Mouse (Mus musculus): Measurements from ENCODE around the gene Polg. TPM values are rescaled to one million over a fixed set of nuclear protein-coding genes. Genes with fewer than 3 reads are reported as not detected.

Polg gene
- polyA plus RNA-seq, 1 experiment from 2014 or later = 24.2 TPM

DNA sequence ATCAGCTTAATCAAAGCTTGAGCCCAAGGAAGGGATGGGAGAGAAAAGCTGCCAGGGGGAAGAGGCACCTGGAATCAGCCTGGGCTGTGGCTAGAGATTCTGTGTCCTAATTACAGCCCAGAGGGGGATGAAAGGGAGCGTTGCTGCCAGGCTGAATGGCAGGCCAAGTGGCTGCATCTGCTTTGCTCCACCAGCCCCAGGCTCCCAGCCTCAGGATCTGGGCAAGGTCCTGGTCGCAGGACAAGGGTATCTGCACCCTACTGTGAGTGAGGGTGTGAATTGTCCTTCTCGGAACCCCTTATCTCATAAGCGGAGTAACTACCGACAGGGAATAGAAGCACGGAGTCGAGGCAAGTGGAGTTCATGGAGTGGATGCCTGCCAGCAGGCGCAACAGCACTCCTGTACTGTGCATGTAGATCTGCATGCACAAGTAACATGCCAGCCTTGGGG lies 35.4 kb upstream of the Polg start:
- Histone ChIP-seq H3K27ac (replicated peaks) (peak overlapping the region; percentile 98), H3K27me3 (replicated peaks) (peaks cover 6% of the 10 kb centered on the region; the same call in 1 of the 2 replicates), H3K9ac (replicated peaks) (peak overlapping the region; percentile 97), H3K4me1 (peaks cover 66% of the 10 kb centered on the region), H3K4me2 (peak overlapping the region; percentile 87), H3K9me3 (replicated peaks) (no peaks in the 10 kb centered on the region), H3K36me3 (no peaks in the 10 kb centered on the region), H3K4me3 (replicated peaks) (peak overlapping the region; percentile 74)
- under 1% methylated on average over 8 of the region's 8 CpGs for WGBS
- no peak for ATAC-seq (ENCODE audit: low FRiP score)

DNA sequence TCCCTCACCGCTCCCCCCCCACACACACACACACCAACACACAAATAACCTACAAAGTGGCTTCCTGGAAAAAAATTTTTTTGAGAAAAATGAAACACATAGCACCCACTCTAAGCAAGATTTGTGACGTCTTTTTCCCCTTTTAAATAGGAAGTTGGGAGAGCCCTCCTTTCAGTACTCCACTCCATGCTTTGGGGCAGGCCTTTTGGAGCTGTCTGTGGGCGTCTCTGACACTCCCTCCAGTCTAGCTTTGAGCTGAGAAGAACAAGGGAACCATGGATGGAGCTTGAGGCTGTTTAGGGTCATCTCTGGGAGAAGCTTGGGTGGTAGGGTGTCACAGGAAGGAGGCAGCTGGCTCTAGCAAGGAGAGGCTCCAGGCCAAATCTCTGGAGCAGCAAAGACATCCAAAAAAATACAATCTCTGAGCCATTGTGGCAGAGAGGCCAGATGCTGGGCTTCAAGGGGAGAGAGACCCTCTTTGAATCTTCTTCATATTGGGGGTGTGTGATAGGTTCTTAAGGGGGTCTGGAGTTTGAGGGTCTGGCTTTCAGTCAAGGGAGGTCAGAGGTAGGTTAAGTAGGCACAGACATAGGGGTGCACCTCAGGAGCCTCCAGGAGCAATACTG lies 34.6 kb upstream of the Polg start:
- WGBS = 0% methylated on average over 3 of the region's 3 CpGs

DNA sequence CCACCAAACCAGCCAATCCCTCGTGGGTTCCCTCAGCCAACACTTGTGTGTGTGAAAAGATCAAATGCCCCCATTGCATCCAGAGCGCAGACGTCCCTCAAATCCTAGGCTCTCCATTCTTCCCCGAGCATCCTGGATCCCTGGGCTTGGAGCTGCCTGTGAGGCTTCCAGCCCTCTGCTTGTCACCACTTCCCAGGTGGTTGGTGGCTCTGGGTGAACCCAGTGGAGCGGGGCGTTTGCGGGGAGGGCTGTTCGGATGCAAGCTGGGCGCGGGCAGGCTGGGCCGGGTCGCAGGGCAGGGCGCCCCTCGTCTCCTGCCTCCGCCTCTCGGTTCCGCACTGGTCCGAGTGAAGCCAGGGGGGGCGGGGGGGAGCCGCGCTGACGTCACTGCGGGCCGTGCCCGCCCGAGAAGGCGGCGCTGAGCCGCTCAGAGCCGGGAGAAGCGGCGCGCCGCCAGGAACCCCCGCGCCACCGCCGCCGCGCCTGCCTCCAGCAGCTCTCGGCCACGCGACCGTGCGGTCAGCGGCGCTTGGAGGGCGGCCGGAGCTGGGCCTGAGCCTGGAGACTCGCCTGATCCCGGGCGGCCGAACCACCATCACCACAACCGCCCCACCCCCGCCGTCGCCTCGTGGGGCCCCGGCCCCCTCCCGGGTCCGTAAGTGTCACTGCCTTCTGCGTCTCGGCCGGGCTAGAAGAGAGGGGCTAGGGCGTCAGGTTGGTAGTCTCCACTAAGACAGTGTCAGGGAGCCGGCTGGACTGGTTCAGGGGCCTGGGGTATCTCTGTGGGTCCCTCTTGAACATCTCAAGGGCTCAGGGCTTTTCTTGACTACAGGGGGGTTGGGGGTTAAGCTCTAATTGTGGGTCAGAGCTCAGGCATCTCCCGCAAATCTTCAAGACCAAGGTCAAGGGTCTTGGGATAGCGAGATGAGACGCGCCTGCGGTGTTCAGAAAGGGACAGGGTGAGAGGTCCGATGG lies 33.7 kb upstream of the Polg start:
- Histone ChIP-seq H3K27ac (replicated peaks) (peak overlapping the region; percentile 98), H3K36me3 (no peaks in the 10 kb centered on the region), H3K4me3 (replicated peaks) (peak overlapping the region; percentile 74), H3K4me1 (peaks cover 65% of the 10 kb centered on the region), H3K27me3 (replicated peaks) (peaks cover 4% of the 10 kb centered on the region; the same call in 1 of the 2 replicates), H3K4me2 (peak overlapping the region; percentile 87), H3K9ac (replicated peaks) (peak overlapping the region; percentile 97), H3K9me3 (replicated peaks) (no peaks in the 10 kb centered on the region)
- ATAC-seq (ENCODE audit: low FRiP score) = peak; percentile 77
- under 1% methylated on average over 46 of the region's 72 CpGs for WGBS

More for the DNA sequence above, 34.6 kb upstream of the Polg start:
- Histone ChIP-seq H3K9ac (replicated peaks) (peak overlapping the region; percentile 97), H3K4me1 (peaks cover 67% of the 10 kb centered on the region), H3K4me3 (replicated peaks) (peak overlapping the region; percentile 74), H3K27me3 (replicated peaks) (peaks cover 6% of the 10 kb centered on the region; the same call in 1 of the 2 replicates), H3K27ac (replicated peaks) (peak overlapping the region; percentile 98), H3K9me3 (replicated peaks) (no peaks in the 10 kb centered on the region), H3K36me3 (no peaks in the 10 kb centered on the region), H3K4me2 (peak overlapping the region; percentile 87)
- no peak for ATAC-seq (ENCODE audit: low FRiP score)

DNA sequence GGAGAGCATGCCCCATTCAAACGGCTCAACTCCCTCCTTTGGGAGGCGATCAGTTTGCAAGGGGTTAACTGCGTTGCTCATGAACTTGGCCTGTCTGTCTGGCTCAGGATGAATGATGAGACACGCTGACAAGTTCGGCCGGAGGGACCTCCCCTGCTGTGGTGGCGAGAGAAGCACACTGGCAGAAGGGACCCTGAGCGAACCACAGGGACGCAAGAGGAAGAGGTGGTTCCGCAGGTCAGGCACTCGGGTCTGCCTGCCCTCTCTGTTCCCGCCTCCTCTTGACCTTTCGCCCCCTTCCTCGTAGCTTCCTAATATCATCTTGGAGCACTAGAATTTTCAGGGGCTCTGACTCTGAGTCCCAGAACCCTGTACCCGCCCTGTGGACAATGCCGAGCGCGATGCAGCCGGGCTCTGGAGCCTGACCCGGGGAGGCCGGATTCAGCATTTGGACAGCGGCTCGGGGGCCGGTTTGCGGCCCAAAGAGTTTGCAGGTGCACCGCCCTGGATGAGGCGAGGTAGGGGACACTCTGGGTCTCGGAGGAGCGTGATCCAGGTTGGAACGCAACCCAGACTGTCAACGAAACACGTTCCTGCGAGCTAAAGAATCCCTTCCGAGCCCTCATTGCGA lies 32.9 kb upstream of the Polg start:
- peak overlapping the region; percentile 97 for H3K9ac ChIP-seq (replicated peaks)
- no peaks in the 10 kb centered on the region for H3K36me3 ChIP-seq
- H3K4me3 ChIP-seq (replicated peaks) = peak overlapping the region; percentile 74
- H3K9me3 ChIP-seq (replicated peaks) = no peaks in the 10 kb centered on the region
- peaks cover 61% of the 10 kb centered on the region for H3K4me1 ChIP-seq
- peak overlapping the region; percentile 98 for H3K27ac ChIP-seq (replicated peaks)
- under 1% methylated on average over 35 of the region's 35 CpGs for WGBS
- 0 out of 2 replicates have a peak, but pooled peaks have one; percentile 8 for ATAC-seq (ENCODE audit: low FRiP score)
- peak overlapping the region; percentile 87 for H3K4me2 ChIP-seq
- peaks cover 8% of the 10 kb centered on the region; the same call in 1 of the 2 replicates for H3K27me3 ChIP-seq (replicated peaks)

DNA sequence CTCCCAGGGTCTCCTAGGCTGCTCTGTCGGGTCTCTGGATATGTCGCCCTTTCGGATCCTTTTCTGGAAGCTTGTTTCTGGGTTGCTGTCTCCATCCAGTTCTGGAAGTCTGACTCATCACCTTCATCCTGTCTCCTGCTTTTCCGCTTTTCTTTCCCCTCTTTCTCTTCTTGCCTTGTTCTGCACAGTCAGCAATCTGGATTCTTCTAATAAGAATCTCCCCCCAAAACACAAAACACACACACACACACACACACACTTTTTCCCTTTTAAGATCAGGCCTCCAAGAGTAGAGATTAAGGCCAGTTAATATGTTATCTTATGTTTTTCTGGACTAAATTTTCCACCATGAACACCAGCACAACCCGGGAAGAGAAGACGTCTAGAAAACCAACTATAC lies 32.2 kb upstream of the Polg start:
- Histone ChIP-seq H3K4me2 (peak overlapping the region; percentile 87), H3K4me3 (replicated peaks) (peak overlapping the region; percentile 74; the same call in 1 of the 2 replicates), H3K27me3 (replicated peaks) (peaks cover 8% of the 10 kb centered on the region; the same call in 1 of the 2 replicates), H3K27ac (replicated peaks) (peak overlapping the region; percentile 98), H3K9me3 (replicated peaks) (no peaks in the 10 kb centered on the region), H3K4me1 (peaks cover 59% of the 10 kb centered on the region), H3K36me3 (no peaks in the 10 kb centered on the region), H3K9ac (replicated peaks) (no peak overlapping the region)
- 9% methylated on average over 6 of the region's 6 CpGs for WGBS
- ATAC-seq (ENCODE audit: low FRiP score) = no peak

DNA sequence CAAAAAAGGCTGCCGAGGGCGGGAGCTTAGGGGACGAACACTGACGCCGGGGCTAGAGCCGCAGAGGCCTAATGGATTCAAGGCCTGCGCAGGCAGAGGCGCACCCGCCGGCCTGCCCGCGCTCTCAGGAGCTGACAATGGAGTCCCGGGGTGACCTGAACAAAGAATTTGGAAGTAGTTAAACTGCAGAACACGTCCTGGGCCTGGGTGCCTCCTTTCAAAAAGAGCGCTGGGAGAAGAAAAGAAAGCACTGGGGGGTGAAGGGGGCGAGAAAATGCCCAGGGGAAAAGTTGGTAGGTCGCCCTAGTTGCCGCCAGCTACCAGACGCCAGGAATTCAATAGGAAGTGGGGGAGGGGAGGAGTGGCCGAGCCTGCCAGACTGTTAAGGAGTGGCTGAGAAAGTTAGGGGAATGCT lies 31.5 kb upstream of the Polg start:
- 8% methylated on average over 20 of the region's 20 CpGs for WGBS
- H3K27ac ChIP-seq (replicated peaks) = peak overlapping the region; percentile 98
- no peak overlapping the region for H3K9ac ChIP-seq (replicated peaks)
- no peaks in the 10 kb centered on the region for H3K9me3 ChIP-seq (replicated peaks)
- ATAC-seq (ENCODE audit: low FRiP score) = no peak
- peak overlapping the region; percentile 87 for H3K4me2 ChIP-seq
- H3K4me1 ChIP-seq = peaks cover 53% of the 10 kb centered on the region
- no peaks in the 10 kb centered on the region for H3K36me3 ChIP-seq
- H3K27me3 ChIP-seq (replicated peaks) = peaks cover 8% of the 10 kb centered on the region; the same call in 1 of the 2 replicates
- no peak overlapping the region for H3K4me3 ChIP-seq (replicated peaks)

DNA sequence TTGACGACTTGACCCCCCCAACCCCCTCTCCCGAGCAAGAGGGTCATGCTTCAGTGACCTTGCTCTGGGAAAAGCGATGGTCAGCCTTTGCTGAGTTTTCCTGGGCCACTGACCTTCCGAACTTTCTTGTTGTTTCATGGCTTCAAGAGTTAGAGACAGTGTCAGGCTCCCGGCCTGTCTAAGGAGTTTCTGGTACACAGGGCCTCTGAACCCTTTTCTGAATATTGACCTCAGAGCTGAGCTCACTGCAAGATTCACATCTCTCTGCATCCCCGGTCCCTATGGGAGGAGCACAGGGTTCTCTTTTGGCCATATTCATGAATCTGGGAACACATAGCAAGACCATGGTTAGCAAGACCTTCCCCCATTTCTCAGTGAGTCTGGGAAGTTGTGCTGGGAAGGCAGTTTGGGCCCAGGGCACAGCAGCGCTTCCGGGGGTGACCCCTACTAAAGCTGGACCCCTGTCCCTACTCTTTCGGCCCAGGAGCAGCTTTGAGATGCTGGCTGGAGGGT lies 30.7 kb upstream of the Polg start:
- H3K4me3 ChIP-seq (replicated peaks) = no peak overlapping the region
- peaks cover 8% of the 10 kb centered on the region; the same call in 1 of the 2 replicates for H3K27me3 ChIP-seq (replicated peaks)
- no peak for ATAC-seq (ENCODE audit: low FRiP score)
- H3K36me3 ChIP-seq = no peaks in the 10 kb centered on the region
- no peak overlapping the region; the same call in 1 of the 2 replicates for H3K9ac ChIP-seq (replicated peaks)
- WGBS = 12% methylated on average over 9 of the region's 9 CpGs
- H3K4me2 ChIP-seq = peak overlapping the region; percentile 87
- H3K4me1 ChIP-seq = peaks cover 44% of the 10 kb centered on the region
- H3K9me3 ChIP-seq (replicated peaks) = no peaks in the 10 kb centered on the region
- H3K27ac ChIP-seq (replicated peaks) = peak overlapping the region; percentile 81

DNA sequence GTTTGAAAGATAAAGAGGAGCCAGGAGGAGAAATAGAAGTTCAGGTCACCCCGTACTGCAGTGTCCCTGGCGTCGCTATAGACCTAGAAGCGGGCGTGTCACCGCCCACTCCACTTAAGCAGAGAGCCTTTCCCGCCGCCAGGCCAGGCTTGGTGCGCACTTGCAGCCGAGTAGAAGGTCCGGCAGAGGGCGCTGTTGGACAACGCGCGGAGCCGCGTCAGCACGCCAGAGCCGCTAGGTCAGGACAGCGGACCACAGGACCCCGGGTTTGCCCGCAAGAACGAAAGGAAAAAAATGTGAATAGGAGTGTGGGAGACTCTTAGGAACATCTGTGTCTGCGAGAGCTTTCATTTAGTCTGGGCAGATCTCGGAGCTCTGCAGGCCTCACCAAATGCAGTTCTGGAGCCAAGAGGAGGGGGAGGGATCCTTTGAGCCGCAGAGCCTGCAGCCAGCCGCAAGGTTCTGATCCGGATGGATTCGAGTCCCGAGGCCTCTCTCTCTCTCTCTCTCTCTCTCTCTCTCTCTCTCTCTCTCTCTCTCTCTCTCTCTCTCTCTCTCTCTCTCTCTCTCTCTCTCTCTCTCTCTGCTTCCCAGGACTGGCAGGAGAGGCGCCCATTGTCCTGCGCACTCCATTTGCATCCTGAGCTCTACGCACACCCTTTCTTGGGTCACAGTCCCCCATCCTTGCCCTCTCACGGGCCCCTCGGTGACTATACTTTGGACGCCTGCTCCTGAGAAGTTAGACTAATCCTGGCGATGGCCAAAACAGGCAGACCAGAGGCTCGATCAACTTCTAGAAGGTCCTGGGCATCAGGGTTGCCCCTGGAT lies 30.0 kb upstream of the Polg start:
- H3K4me2 ChIP-seq = peak overlapping the region; percentile 87
- H3K27ac ChIP-seq (replicated peaks) = peak overlapping the region; percentile 81
- no peaks in the 10 kb centered on the region for H3K9me3 ChIP-seq (replicated peaks)
- peaks cover 8% of the 10 kb centered on the region; the same call in 1 of the 2 replicates for H3K27me3 ChIP-seq (replicated peaks)
- peaks cover 42% of the 10 kb centered on the region for H3K4me1 ChIP-seq
- WGBS = under 1% methylated on average over 38 of the region's 38 CpGs
- peak overlapping the region; percentile 40; the same call in 1 of the 2 replicates for H3K9ac ChIP-seq (replicated peaks)
- ATAC-seq (ENCODE audit: low FRiP score) = peak; percentile 54
- peak overlapping the region; percentile 37 for H3K4me3 ChIP-seq (replicated peaks)
- H3K36me3 ChIP-seq = no peaks in the 10 kb centered on the region

DNA sequence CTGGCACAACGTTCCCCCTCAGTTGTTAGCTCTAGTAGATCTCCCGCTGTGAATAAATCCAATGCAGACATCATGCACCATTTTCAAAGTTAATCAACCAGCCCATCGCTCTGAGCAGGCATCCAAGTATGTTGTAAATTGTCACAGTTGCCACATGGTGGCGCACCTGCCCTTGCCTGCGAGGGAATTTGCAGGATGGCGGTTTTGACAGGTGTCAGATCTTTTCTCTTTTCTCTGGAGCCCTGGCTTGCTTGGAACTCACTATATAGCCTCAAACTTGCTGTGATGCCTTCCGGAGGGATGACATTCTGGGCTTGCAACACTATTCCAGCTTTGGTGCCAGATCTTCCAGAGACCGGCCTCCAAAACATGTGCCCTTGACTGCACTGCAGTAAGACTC lies 27.8 kb upstream of the Polg start:
- Histone ChIP-seq H3K4me1 (peaks cover 38% of the 10 kb centered on the region), H3K4me3 (replicated peaks) (no peak overlapping the region), H3K4me2 (no peak overlapping the region), H3K27ac (replicated peaks) (peak overlapping the region; percentile 6; the same call in 1 of the 2 replicates), H3K9me3 (replicated peaks) (no peaks in the 10 kb centered on the region), H3K36me3 (no peaks in the 10 kb centered on the region), H3K27me3 (replicated peaks) (peaks cover 8% of the 10 kb centered on the region; the same call in 1 of the 2 replicates), H3K9ac (replicated peaks) (no peak overlapping the region)
- 7% methylated on average over 8 of the region's 8 CpGs for whole genome bisulfite sequencing
- ATAC-seq (ENCODE audit: low FRiP score) = no peak

DNA sequence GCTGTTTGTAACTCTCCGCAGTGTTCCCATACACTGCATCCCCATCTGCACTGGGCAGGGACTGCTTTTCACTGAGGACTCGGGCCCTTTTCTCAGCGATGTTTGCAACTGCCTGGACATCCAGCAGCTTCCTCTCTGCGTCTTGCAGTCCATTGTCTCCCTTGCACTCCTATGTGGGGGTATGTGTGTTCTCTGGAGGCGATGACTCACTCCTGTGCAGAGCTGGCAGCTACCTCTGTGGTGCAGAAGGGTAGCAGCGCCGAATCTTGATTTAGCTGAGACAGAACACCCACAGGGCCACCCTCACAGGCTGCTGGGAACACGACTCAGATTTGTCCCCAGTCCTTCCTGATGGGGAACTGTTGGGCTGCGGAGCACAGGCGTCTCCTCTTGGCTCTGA lies 20.4 kb upstream of the Polg start:
- no peaks in the 10 kb centered on the region; the same call in 1 of the 2 replicates for H3K27me3 ChIP-seq (replicated peaks)
- no peak overlapping the region for H3K4me3 ChIP-seq (replicated peaks)
- H3K9ac ChIP-seq (replicated peaks) = no peak overlapping the region
- WGBS = 69% methylated on average over 10 of the region's 10 CpGs
- no peak for ATAC-seq (ENCODE audit: low FRiP score)
- no peaks in the 10 kb centered on the region for H3K4me1 ChIP-seq
- no peak overlapping the region for H3K27ac ChIP-seq (replicated peaks)
- H3K9me3 ChIP-seq (replicated peaks) = no peaks in the 10 kb centered on the region
- no peaks in the 10 kb centered on the region for H3K36me3 ChIP-seq
- no peak overlapping the region for H3K4me2 ChIP-seq

Measured in neural tube, embryonic 15.5 days (tissue).